ENCODE assay signal across 22 mouse cellular contexts in the genomic region with DNA sequence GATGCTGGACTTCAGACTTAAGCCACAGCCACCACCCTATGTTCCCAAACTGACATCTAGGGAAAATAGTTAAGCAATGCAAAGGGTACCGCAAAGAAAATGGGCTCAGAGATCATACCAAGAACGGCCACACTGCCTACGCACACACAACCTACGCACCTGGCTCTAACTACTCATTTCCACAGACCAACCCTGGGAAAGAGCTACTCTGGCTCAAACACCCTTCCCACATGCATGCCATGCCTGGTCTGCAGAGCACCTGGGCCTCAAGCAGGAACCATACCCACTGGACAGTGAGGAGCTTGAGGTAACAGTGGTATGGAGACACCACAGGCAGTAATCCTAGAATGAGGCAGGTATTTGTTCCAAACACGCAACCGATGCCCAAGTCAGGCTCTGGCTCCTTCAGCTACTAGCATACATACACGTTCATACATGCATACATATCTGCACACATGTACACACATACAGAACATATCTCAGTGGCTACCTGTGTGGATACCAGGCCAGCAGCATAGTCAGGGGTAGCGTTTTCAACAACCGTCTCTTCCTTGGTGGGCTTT.
"Had no signal": no experiment of that assay in that cellular context is flagged by ENCODE, and none has a peak within 500 bp of the region (broad histone marks: within the 10 kb centered on the region; RNA-seq: fewer than 3 reads in every experiment).

No protein-coding gene starts in this region.

- H3K4me2 ChIP-seq: limb, embryonic 12.5 days; limb, embryonic 15.5 days; liver, embryonic 11.5 days; lung, embryonic 14.5 days; midbrain, embryonic 13.5 days; neural tube, embryonic 13.5 days; stomach, embryonic 15.5 days had no signal

- H3K27ac ChIP-seq: kidney, postnatal 0 days; layer of hippocampus, adult 2 months; left cerebral cortex, adult 2 months; limb, embryonic 12.5 days; limb, embryonic 15.5 days; liver, embryonic 14.5 days; macrophage; midbrain, embryonic 13.5 days; neural tube, embryonic 13.5 days; stomach, embryonic 15.5 days had no signal

- H3K4me3 ChIP-seq: layer of hippocampus, adult 2 months; left cerebral cortex, adult 2 months; limb, embryonic 12.5 days; limb, embryonic 15.5 days; midbrain, embryonic 13.5 days; neural tube, embryonic 13.5 days; stomach, embryonic 15.5 days had no signal

- H3K9ac ChIP-seq: limb, embryonic 12.5 days; limb, embryonic 15.5 days; liver, embryonic 14.5 days; liver, postnatal 0 days; lung, embryonic 14.5 days; midbrain, embryonic 13.5 days; neural tube, embryonic 13.5 days; stomach, embryonic 15.5 days had no signal

- H3K9me3 ChIP-seq: limb, embryonic 12.5 days; limb, embryonic 15.5 days; midbrain, embryonic 13.5 days; neural tube, embryonic 13.5 days; stomach, embryonic 15.5 days had no signal

- H3K27me3 ChIP-seq: limb, embryonic 12.5 days; limb, embryonic 15.5 days; midbrain, embryonic 13.5 days; neural tube, embryonic 13.5 days; stomach, embryonic 15.5 days had no signal

- H3K4me1 ChIP-seq: limb, embryonic 12.5 days; limb, embryonic 15.5 days; midbrain, embryonic 13.5 days; neural tube, embryonic 13.5 days; stomach, embryonic 15.5 days had no signal

- ATAC-seq: liver, postnatal 0 days; lung, postnatal 0 days; midbrain, embryonic 13.5 days had no signal

- DNase-seq: kidney, adult 2 months; layer of hippocampus, adult 9-11 months; liver, postnatal 0 days; lung, embryonic 14.5 days; retina, postnatal 1 day; right cerebral cortex, postnatal 25 days; spleen, adult 18-20 months; thymus, adult 2 months; thymus, postnatal 14 days; thymus, postnatal 4 days had no signal
